Comparison of ENCODE assay signal across 9 mouse cellular contexts in the genomic region with DNA sequence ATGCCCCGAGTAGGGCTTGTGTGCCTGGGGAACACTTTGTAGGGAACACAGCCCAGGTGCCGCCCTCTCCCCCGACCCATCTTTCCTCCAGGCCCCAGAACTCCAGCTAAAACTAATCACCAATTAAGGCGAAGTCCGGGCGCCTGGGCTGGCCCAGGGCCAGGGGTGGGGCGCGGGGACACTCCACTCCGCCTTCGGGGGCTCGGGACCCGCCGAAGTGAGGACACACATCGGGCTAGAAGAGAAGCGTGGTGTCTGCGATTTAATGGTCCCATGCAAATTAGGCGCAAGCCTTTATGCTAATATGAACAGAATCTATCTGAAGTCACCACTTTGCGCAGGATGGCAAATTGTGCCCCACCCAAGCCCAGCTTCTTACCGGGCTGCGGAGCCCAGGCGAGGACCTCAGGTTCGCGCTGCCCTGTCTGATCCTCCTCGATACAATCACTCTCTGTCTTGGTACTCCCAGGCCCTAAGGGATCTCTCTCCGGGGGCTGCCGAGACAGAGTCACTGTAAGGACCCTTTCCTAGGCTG. TPM values are rescaled to one million over a fixed set of nuclear protein-coding genes. Genes with fewer than 3 reads are reported as not detected.
DNase-seq lines count a peak whose midpoint lies in the region; ATAC-seq and TF ChIP-seq lines count a peak whose summit lies in the region.
"Had no signal": no experiment of that assay in that cellular context is flagged by ENCODE, and none has a peak within 500 bp of the region (broad histone marks: within the 10 kb centered on the region; RNA-seq: fewer than 3 reads in every experiment).

No protein-coding gene starts in this region.

- WGBS in forebrain, embryonic 13.5 days = under 1% methylated on average over 26 of the region's 26 CpGs
- under 1% methylated on average over 26 of the region's 26 CpGs for WGBS in hindbrain, embryonic 14.5 days
- 0% methylated on average over 26 of the region's 26 CpGs for WGBS in lung, embryonic 15.5 days

- no peak for TF ChIP-seq POLR2A in bone marrow macrophage, adult 2 months (IDR thresholded peaks at IDR 0.05; ENCODE audit: borderline replicate concordance, low read depth, low read length)

- H3K9ac ChIP-seq in forebrain, embryonic 13.5 days = peak overlapping the region; percentile 84
- H3K9ac ChIP-seq in hindbrain, embryonic 14.5 days = peak overlapping the region; percentile 82
- H3K9ac ChIP-seq in lung, embryonic 15.5 days = peak overlapping the region; percentile 68

- peaks cover 35% of the 10 kb centered on the region for H3K36me3 ChIP-seq in forebrain, embryonic 13.5 days (ENCODE audit: poor library complexity, severe bottlenecking)
- H3K36me3 ChIP-seq in hindbrain, embryonic 14.5 days (replicated peaks; ENCODE audit: control insufficient read depth, insufficient read depth) = peaks cover 32% of the 10 kb centered on the region
- H3K36me3 ChIP-seq in lung, embryonic 15.5 days = peaks cover 14% of the 10 kb centered on the region; the same call in 1 of the 2 replicates

- peak overlapping the region; percentile 31 for H3K4me3 ChIP-seq in bone marrow macrophage, adult 2 months (ENCODE audit: insufficient read depth, low read length)
- peak overlapping the region; percentile 71 for H3K4me3 ChIP-seq in forebrain, embryonic 13.5 days
- peak overlapping the region; percentile 65 for H3K4me3 ChIP-seq in hindbrain, embryonic 14.5 days (replicated peaks; ENCODE audit: low read length)
- peak overlapping the region; percentile 73 for H3K4me3 ChIP-seq in lung, embryonic 15.5 days

- no peaks in the 10 kb centered on the region; the same call in 1 of the 2 replicates for H3K4me1 ChIP-seq in bone marrow macrophage, adult 2 months (ENCODE audit: control insufficient read depth, insufficient read depth, low read length)
- H3K4me1 ChIP-seq in forebrain, embryonic 13.5 days = peaks cover 41% of the 10 kb centered on the region
- peaks cover 19% of the 10 kb centered on the region for H3K4me1 ChIP-seq in hindbrain, embryonic 14.5 days (replicated peaks; ENCODE audit: control insufficient read depth, insufficient read depth, low read length)
- H3K4me1 ChIP-seq in lung, embryonic 15.5 days = peaks cover 42% of the 10 kb centered on the region

- no peaks in the 10 kb centered on the region for H3K27me3 ChIP-seq in forebrain, embryonic 13.5 days
- H3K27me3 ChIP-seq in hindbrain, embryonic 14.5 days (ENCODE audit: control insufficient read depth, insufficient read depth, low read length) = no peaks in the 10 kb centered on the region
- peaks cover 17% of the 10 kb centered on the region; the same call in 1 of the 2 replicates for H3K27me3 ChIP-seq in lung, embryonic 15.5 days
- H3K27me3 ChIP-seq: Patski had no signal

- H3K4me2 ChIP-seq in forebrain, embryonic 13.5 days = peak overlapping the region; percentile 96
- H3K4me2 ChIP-seq in hindbrain, embryonic 14.5 days (replicated peaks) = peak overlapping the region; percentile 99
- H3K4me2 ChIP-seq in lung, embryonic 15.5 days = peak overlapping the region; percentile 96

- peak; percentile 23 for ATAC-seq in forebrain, embryonic 13.5 days
- ATAC-seq in hindbrain, embryonic 14.5 days (ENCODE audit: low FRiP score) = peak; percentile 11; the same call in 1 of the 2 replicates
- peak; percentile 20; the same call in 1 of the 2 replicates for ATAC-seq in lung, embryonic 15.5 days (ENCODE audit: borderline replicate concordance, extremely low read depth, low FRiP score, low TSS enrichment)

- H3K27ac ChIP-seq in bone marrow macrophage, adult 2 months (ENCODE audit: insufficient read depth, low read depth, low read length) = no peak overlapping the region
- H3K27ac ChIP-seq in forebrain, embryonic 13.5 days = peak overlapping the region; percentile 90
- H3K27ac ChIP-seq in hindbrain, embryonic 14.5 days = peak overlapping the region; percentile 69
- peak overlapping the region; percentile 95 for H3K27ac ChIP-seq in lung, embryonic 15.5 days

- TF ChIP-seq CTCF in bone marrow macrophage, adult 2 months (IDR thresholded peaks at IDR 0.05; ENCODE audit: low read depth, low read length) = no peak

- DNase-seq in kidney, adult 18-20 months = peak; percentile 38
- DNase-seq in kidney, adult 11 months = no peak
- no peak for DNase-seq in hindbrain, embryonic 14.5 days (ENCODE audit: low spot score)
- DNase-seq in retina, postnatal 1 day = peak; percentile 73
- no peak for DNase-seq in natural killer cell, adult 2 months (ENCODE audit: low spot score in 2 of 2)

- no peaks in the 10 kb centered on the region for H3K9me3 ChIP-seq in forebrain, embryonic 13.5 days (replicated peaks)
- H3K9me3 ChIP-seq in hindbrain, embryonic 14.5 days (ENCODE audit: control insufficient read depth, low read length) = no peaks in the 10 kb centered on the region
- H3K9me3 ChIP-seq in lung, embryonic 15.5 days = no peaks in the 10 kb centered on the region

RNA-seq across cellular contexts. Expression of a gene that starts 0.7 kb away (rescaled TPM):
- polyA plus RNA-seq in bone marrow macrophage, adult 2 months (2012; ENCODE audit: insufficient read depth, insufficient read length, missing spikeins) = 1.3 TPM in 1 of 2 replicates, not detected in the other
- 24.3 and 25.8 TPM in 2 replicates for polyA plus RNA-seq in forebrain, embryonic 13.5 days (2015; fragmentation: Nextera tagmentation; extraction: Ambion mirVana)
- 23.5 and 25.5 TPM in 2 replicates for polyA plus RNA-seq in hindbrain, embryonic 14.5 days (2014; fragmentation: Nextera tagmentation; extraction: Ambion mirVana)
- 55.4 and 59.0 TPM in 2 replicates for polyA plus RNA-seq in lung, embryonic 15.5 days (2015; fragmentation: Nextera tagmentation; extraction: Ambion mirVana)

RNA-seq across cellular contexts. Expression of a gene that starts 6.3 kb away (rescaled TPM):
- 60.1 and 68.7 TPM in 2 replicates for polyA plus RNA-seq in bone marrow macrophage, adult 2 months (2012; ENCODE audit: insufficient read depth, insufficient read length, missing spikeins)
- polyA plus RNA-seq in forebrain, embryonic 13.5 days (2015; fragmentation: Nextera tagmentation; extraction: Ambion mirVana) = 150 and 155 TPM in 2 replicates
- 223 and 231 TPM in 2 replicates for polyA plus RNA-seq in hindbrain, embryonic 14.5 days (2014; fragmentation: Nextera tagmentation; extraction: Ambion mirVana)
- 73.9 and 82.6 TPM in 2 replicates for polyA plus RNA-seq in lung, embryonic 15.5 days (2015; fragmentation: Nextera tagmentation; extraction: Ambion mirVana)

RNA-seq across cellular contexts. Expression of a gene that starts 8.7 kb away (rescaled TPM):
- polyA plus RNA-seq in bone marrow macrophage, adult 2 months (2012; ENCODE audit: insufficient read depth, insufficient read length, missing spikeins) = not detected in 2 replicates
- 0.93 and 1.1 TPM in 2 replicates for polyA plus RNA-seq in forebrain, embryonic 13.5 days (2015; fragmentation: Nextera tagmentation; extraction: Ambion mirVana)
- 0.94 and 0.99 TPM in 2 replicates for polyA plus RNA-seq in hindbrain, embryonic 14.5 days (2014; fragmentation: Nextera tagmentation; extraction: Ambion mirVana)
- 0.86 and 0.93 TPM in 2 replicates for polyA plus RNA-seq in lung, embryonic 15.5 days (2015; fragmentation: Nextera tagmentation; extraction: Ambion mirVana)

RNA-seq across cellular contexts. Expression of a gene that starts 22.2 kb away (rescaled TPM):
- 34.5 and 35.0 TPM in 2 replicates for polyA plus RNA-seq in bone marrow macrophage, adult 2 months (2012; ENCODE audit: insufficient read depth, insufficient read length, missing spikeins)
- 18.8 and 19.5 TPM in 2 replicates for polyA plus RNA-seq in forebrain, embryonic 13.5 days (2015; fragmentation: Nextera tagmentation; extraction: Ambion mirVana)
- polyA plus RNA-seq in hindbrain, embryonic 14.5 days (2014; fragmentation: Nextera tagmentation; extraction: Ambion mirVana) = 16.8 and 17.1 TPM in 2 replicates
- 24.4 and 27.2 TPM in 2 replicates for polyA plus RNA-seq in lung, embryonic 15.5 days (2015; fragmentation: Nextera tagmentation; extraction: Ambion mirVana)

RNA-seq across cellular contexts. Expression of a gene that starts 24.2 kb away (rescaled TPM):
- polyA plus RNA-seq in bone marrow macrophage, adult 2 months (2012; ENCODE audit: insufficient read depth, insufficient read length, missing spikeins) = 42.2 and 50.6 TPM in 2 replicates
- 15.7 and 16.7 TPM in 2 replicates for polyA plus RNA-seq in forebrain, embryonic 13.5 days (2015; fragmentation: Nextera tagmentation; extraction: Ambion mirVana)
- polyA plus RNA-seq in hindbrain, embryonic 14.5 days (2014; fragmentation: Nextera tagmentation; extraction: Ambion mirVana) = 73.7 and 79.1 TPM in 2 replicates
- polyA plus RNA-seq in lung, embryonic 15.5 days (2015; fragmentation: Nextera tagmentation; extraction: Ambion mirVana) = 2.8 and 3.6 TPM in 2 replicates

Comparison
In these comparisons a context has a peak if more than half of its experiments do, and no peak if none do; other contexts are left out.
1. DNase-seq: peak in kidney, adult 18-20 months (single experiment) and retina, postnatal 1 day (single experiment); none in kidney, adult 11 months (single experiment), hindbrain, embryonic 14.5 days (single experiment) and natural killer cell, adult 2 months (0 of 2).
2. RNA of a gene that starts 0.7 kb away (polyA plus RNA-seq): 55.4 to 59.0 TPM in lung, embryonic 15.5 days, 24.3 to 25.8 TPM in forebrain, embryonic 13.5 days and 23.5 to 25.5 TPM in hindbrain, embryonic 14.5 days; 1.3 TPM in bone marrow macrophage, adult 2 months; every median in the first group is over 10 times any median in the second.
3. Peak in every context shown above with its lines, with median percentiles within 50 percentile points of each other: H3K4me3 ChIP-seq, ATAC-seq, H3K4me2 ChIP-seq and H3K9ac ChIP-seq.